Mouse (Mus musculus) kidney, adult 11 months (tissue): Measurements from ENCODE around the gene Elmo3.

Experiments
- DNase-seq: peaks from one replicate; pipeline ENCODE4 v3.0.0; 2022

Elmo3 gene

GRCm38 (mm10) chr8:105330325-105330724 is 24.9 kb downstream of the Elmo3 start:
- no peak for DNase-seq

- no peak for DNase-seq
These were observed 26.1 kb downstream of the Elmo3 start for GRCm38 (mm10) chr8:105331469-105331868.

GRCm38 (mm10) chr8:105331931-105332330 is 26.5 kb downstream of the Elmo3 start:
- no peak for DNase-seq

- no peak for DNase-seq
These were observed 27.1 kb downstream of the Elmo3 start for GRCm38 (mm10) chr8:105332523-105332922.

GRCm38 (mm10) chr8:105336373-105337130 is 31.2 kb downstream of the Elmo3 start:
- DNase-seq, result no peak

- DNase-seq, result no peak
These were observed 33.6 kb downstream of the Elmo3 start for GRCm38 (mm10) chr8:105338992-105339391.

- no peak for DNase-seq
These were observed 34.7 kb downstream of the Elmo3 start for GRCm38 (mm10) chr8:105339886-105340635.

- no peak for DNase-seq
These were observed 36.0 kb downstream of the Elmo3 start for GRCm38 (mm10) chr8:105341399-105341798.

GRCm38 (mm10) chr8:105342768-105343167 is 37.4 kb downstream of the Elmo3 start:
- DNase-seq, result no peak

GRCm38 (mm10) chr8:105343791-105344574 is 38.6 kb downstream of the Elmo3 start:
- no peak for DNase-seq

- DNase-seq, result no peak
These were observed 39.9 kb downstream of the Elmo3 start for GRCm38 (mm10) chr8:105345061-105345975.

- peak; percentile 79 for DNase-seq
These were observed 41.4 kb downstream of the Elmo3 start for GRCm38 (mm10) chr8:105346611-105347427.

GRCm38 (mm10) chr8:105347428-105348221 is 42.2 kb downstream of the Elmo3 start, which contains the start of gene Fhod1:
Gene Fhod1, minus strand, starts transcription at chr8:105347953.
- peak; percentile 97 for DNase-seq

- DNase-seq, result no peak
These were observed 43.2 kb downstream of the Elmo3 start, which contains the start of gene Slc9a5 for GRCm38 (mm10) chr8:105348450-105349095. Gene Slc9a5, plus strand, starts transcription at chr8:105348843.

GRCm38 (mm10) chr8:105349096-105349771 is 43.8 kb downstream of the Elmo3 start:
- no peak for DNase-seq

- DNase-seq, result no peak
These were observed 44.8 kb downstream of the Elmo3 start for GRCm38 (mm10) chr8:105350186-105350585.

GRCm38 (mm10) chr8:105353583-105354135 is 48.3 kb downstream of the Elmo3 start:
- DNase-seq, result no peak

GRCm38 (mm10) chr8:105354549-105354948 is 49.1 kb downstream of the Elmo3 start:
- DNase-seq, result no peak
